Mouse (Mus musculus) heart, embryonic 16.5 days (tissue): Measurements from ENCODE around the gene Gm15319. TPM values are rescaled to one million over a fixed set of nuclear protein-coding genes. Genes with fewer than 3 reads are reported as not detected.
"Not testable (repeated sequence)": the region's sequence is repeated elsewhere in the genome, so short reads cannot be mapped to it uniquely, and the experiment has no call there.

Source experiments
- ATAC-seq: fragments of 200-750 bp; cut with Nextera tagmentation; replicated peaks from 2 replicates; pipeline ENCODE4 v1.8.0; 2017; ENCODE audit warnings: moderate number of reproducible peaks; ENCODE audit not compliant: insufficient read depth, low FRiP score; ENCODE audit errors: extremely low read depth
- H3K27ac ChIP-seq: fragments of 300-500 bp; sonication (generic); 2 replicates; pipeline ENCODE4 v1.5.1; 2014; ENCODE audit warnings: mild to moderate bottlenecking, low read length, control low read depth, moderate library complexity
- H3K27me3 ChIP-seq: fragments of 300-500 bp; sonication (generic); 2 replicates; pipeline ENCODE4 v1.6.1; 2014; ENCODE audit warnings: low read length, mixed read lengths; ENCODE audit not compliant: control insufficient read depth, insufficient read depth
- H3K36me3 ChIP-seq: fragments of 300-500 bp; sonication (generic); 2 replicates; pipeline ENCODE4 v1.6.1; 2014; ENCODE audit not compliant: control insufficient read depth, insufficient read depth
- H3K4me1 ChIP-seq: fragments of 300-500 bp; sonication (generic); 2 replicates; pipeline ENCODE4 v1.6.1; 2014; ENCODE audit warnings: low read length, mixed read lengths; ENCODE audit not compliant: control insufficient read depth, insufficient read depth
- H3K4me2 ChIP-seq: fragments of 300-500 bp; sonication (generic); 2 replicates; pipeline ENCODE4 v1.6.1; 2014; ENCODE audit warnings: low read depth, mild to moderate bottlenecking, control low read depth, low read length
- H3K4me3 ChIP-seq: fragments of 300-500 bp; sonication (generic); 2 replicates; pipeline ENCODE4 v1.5.1; 2014; ENCODE audit warnings: mild to moderate bottlenecking, control low read depth, low read length
- H3K9ac ChIP-seq: fragments of 300-500 bp; sonication (generic); 2 replicates; pipeline ENCODE4 v1.6.1; 2014; ENCODE audit warnings: low read length, control low read depth
- H3K9me3 ChIP-seq: fragments of 300-500 bp; sonication (generic); replicated peaks from 2 replicates; pipeline ENCODE4 v1.6.1; 2016; ENCODE audit warnings: low read length; ENCODE audit not compliant: control insufficient read depth
- WGBS: fragments of 180-500 bp; shearing (Covaris S2); extraction: QIAGEN DNeasy Blood & Tissue Kit; methylation state at CpG from one replicate; pipeline ENCODE4 v1.1.7; 2014; 5-methylcytosine and 5-hydroxymethylcytosine counted together
- polyA plus RNA-seq: library from polyadenylated mRNA; unstranded; fragments of >200 nt; fragmentation: Nextera tagmentation; extraction: Ambion mirVana; gene quantifications from 2 replicates; pipeline ENCODE4 v1.2.1, GENCODE M21; 2015

Gm15319 gene
- polyA plus RNA-seq, 1 experiment from 2014 or later, result not detected

DNA sequence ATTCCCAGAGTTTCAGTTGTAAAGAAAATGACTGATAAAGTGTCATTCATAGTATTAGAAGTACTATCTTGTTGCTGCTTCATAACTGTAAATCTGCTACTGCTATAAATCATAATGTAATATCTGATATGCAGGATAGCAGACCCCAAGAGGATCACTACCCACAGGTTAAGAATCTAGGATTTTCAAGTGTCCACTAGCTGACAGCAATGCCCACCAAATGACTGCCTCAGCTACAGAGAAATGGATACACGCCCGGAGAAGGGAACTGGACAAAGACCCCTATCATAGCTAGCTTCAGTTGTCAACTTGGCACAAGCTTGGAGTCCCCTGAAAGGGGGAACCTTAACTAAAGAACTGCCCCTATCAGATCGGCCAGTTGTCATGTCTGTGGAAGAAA is 18.6 kb upstream of the Gm15319 start:
- not testable (repeated sequence) for H3K9me3 ChIP-seq, H3K4me3 ChIP-seq, H3K27ac ChIP-seq, H3K4me2 ChIP-seq, H3K9ac ChIP-seq, H3K4me1 ChIP-seq, H3K36me3 ChIP-seq, H3K27me3 ChIP-seq, ATAC-seq
- WGBS, result 85% methylated on average over 2 of the region's 3 CpGs

DNA sequence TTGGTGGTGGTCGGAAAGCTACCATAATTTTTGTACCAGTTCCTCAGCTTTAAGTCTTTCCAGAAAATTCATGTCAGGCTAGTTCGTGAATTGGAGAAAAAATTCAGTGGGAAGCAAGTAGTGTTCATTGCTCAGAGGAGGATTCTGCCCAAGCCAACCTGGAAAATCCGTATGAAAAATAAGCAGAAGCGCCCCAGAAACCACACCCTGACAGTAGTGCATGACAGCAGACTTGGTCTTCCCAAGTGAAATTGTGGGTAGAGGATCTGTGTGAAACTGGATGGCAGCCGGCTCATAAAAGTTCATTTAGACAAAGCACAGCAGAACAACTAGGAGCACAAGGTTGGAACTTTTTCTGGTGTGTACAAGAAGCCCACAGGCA is 18.2 kb upstream of the Gm15319 start:
- H3K27ac ChIP-seq, H3K27me3 ChIP-seq, H3K36me3 ChIP-seq, H3K4me1 ChIP-seq, H3K4me3 ChIP-seq, H3K9ac ChIP-seq, H3K4me2 ChIP-seq, H3K9me3 ChIP-seq, ATAC-seq: not testable (repeated sequence)
- no CpG with 5 or more reads among the region's 5 CpGs for WGBS

DNA sequence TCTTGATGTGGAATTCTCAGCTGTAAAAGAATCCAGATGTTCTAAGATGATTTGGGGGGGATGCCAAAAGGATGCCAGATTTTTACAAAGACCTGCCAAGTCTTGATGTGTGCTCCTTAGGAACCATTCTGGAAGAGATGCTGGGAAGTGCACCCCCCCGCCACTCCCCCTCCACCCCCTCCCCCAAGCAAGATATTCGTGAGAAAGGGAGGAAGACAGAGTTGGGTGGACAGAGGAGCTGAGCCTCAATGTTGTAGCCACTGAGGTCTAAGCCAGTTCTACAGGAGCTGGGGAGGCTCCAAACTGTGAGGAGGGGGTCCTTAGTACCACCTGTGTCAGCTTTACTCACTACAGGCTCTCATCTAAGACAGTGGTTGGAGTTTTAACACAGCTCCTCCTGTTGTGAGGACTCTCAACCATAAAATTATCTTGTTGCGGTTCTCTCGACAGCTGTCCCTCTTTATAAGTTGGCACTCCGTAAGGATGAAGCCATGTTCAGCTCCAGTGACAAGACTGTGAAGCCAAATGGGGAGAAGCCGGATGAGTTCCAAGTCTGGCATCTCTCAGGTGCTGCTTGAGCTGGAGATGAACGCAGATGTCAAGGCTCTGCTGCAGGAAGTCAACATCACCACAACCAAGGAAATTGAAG is 17.7 kb upstream of the Gm15319 start:
- not testable (repeated sequence) for H3K4me3 ChIP-seq, H3K9ac ChIP-seq, H3K9me3 ChIP-seq, H3K36me3 ChIP-seq, H3K4me1 ChIP-seq, H3K4me2 ChIP-seq, H3K27ac ChIP-seq, H3K27me3 ChIP-seq
- WGBS, result 79% methylated on average over 7 of the region's 7 CpGs
- ATAC-seq, result peak; percentile 55

DNA sequence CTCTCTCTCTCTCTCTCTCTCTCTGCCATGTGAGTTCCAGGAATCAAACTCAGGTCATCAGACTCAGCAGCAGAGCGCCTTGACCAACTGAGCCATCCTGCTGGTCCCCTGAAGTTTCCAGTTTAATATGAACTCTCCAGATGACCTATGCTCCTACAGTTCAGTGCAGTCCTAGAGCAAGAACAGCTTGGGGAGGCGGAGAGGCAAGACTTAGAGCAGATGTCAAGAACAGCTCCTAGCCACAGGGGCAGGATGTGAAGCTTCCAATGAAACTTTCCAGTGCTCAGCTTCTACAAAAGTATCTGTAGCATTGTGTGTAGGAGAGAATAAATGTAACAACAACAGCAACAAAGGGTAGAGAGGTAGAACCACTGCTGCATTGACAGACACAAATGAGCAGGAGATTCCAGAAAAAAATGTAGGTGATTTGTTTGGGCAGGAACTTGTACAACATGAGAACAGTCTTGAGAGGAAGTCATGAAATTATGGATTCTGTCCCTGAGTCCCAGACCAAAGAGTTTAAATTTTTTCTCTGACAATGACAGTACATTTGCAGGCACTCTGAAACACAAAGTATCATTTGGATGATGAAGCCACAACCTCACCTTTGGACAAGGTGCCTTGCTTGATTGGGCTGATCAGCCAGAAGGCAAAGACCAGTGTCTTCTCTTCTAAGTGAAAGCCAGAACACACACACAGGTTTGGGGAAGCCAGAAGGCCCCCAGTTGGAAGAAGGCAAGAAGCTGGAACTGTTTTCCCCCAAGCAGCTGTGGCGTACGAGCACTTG is 16.8 kb upstream of the Gm15319 start:
- not testable (repeated sequence) for ATAC-seq, H3K27ac ChIP-seq, H3K9ac ChIP-seq, H3K4me1 ChIP-seq, H3K4me3 ChIP-seq, H3K9me3 ChIP-seq, H3K36me3 ChIP-seq, H3K4me2 ChIP-seq, H3K27me3 ChIP-seq
- no CpG with 5 or more reads among the region's 4 CpGs for WGBS

DNA sequence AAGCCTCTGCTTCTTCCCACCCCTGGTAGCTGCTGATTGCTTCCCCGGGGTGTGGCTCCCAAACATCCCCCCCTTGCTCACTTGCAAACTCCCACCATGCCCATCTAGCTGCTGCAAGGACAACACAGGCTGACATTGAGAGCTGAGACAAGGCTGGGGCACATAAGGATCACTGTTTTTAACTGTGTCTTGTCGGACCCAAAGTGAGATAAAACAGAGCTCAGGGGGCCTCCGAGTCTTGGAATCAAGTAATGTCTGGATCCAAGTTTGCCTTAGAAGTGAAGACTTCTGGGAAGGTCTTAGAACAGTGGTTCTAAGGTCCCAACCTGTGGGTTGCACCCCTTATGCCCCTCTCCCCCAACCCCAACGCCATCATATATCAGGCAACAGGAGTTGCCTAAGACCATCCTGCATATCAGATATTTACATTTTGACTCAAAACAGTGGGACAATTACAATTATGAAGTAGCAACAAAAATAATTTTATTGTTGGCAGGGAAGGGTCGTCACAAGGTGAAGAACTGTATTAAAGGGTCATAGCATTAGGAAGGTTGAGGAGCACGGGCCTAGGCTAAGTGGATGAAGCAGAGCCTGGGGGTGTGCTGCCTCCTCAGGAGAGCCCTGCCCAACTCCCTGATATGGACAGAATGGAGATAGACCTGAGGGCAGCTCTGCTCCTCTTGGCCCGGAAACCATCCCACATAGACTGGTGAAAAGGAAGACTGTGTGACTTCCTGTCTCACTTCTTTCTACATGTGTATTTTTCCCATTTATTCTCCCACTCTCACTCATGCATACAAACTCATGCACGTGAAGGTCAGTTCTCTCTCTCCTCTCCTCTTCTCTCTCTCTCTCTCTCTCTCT is 16.0 kb upstream of the Gm15319 start:
- WGBS, result 68% methylated on average over 3 of the region's 8 CpGs
- H3K4me1 ChIP-seq, H3K27me3 ChIP-seq, H3K4me3 ChIP-seq, H3K9ac ChIP-seq, H3K4me2 ChIP-seq, H3K27ac ChIP-seq, H3K36me3 ChIP-seq, H3K9me3 ChIP-seq: not testable (repeated sequence)
- peak; percentile 60 for ATAC-seq

DNA sequence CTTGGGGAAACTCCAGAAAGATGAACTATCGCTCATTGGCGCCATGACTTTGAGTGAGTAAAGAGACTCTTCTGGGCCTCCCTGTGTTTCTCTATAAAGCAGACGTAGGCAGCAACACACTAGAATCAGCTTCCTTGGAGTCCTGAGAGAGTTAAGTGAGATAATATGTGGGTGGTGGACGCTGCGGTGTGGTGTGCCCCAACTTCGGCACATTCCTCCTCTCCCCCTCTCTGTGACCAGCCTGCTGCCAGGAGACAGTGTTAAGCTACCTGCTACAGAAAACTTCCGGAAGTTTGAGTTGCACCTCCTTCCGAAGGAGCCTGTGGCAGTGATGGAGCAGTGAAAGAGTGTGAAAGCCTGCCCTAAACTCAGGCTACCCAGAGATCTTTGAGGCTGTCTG is 15.3 kb upstream of the Gm15319 start:
- not testable (repeated sequence) for H3K27me3 ChIP-seq, H3K4me1 ChIP-seq, ATAC-seq, H3K27ac ChIP-seq, H3K9ac ChIP-seq, H3K36me3 ChIP-seq, H3K4me3 ChIP-seq, H3K4me2 ChIP-seq, H3K9me3 ChIP-seq
- 68% methylated on average over 4 of the region's 8 CpGs for WGBS

DNA sequence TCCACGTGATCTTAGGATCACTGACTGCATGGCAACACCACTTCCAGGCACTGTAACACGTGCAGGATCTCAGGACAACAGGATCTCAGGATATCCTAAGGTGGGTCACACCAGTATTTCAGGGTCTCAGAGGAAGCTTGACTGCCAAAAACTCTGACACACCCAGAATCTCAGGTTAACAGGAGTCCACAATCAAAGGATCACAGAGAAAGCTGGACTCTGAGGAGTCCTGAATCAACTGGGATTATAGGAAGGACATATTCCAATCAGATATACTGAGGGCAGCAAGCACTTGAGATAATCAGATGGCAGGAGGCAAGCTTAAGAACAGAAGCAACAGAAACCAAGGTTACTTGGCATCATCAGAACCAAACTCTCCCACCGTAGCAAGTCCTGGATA is 12.7 kb upstream of the Gm15319 start:
- H3K27me3 ChIP-seq, H3K27ac ChIP-seq, H3K4me3 ChIP-seq, H3K9ac ChIP-seq, H3K4me2 ChIP-seq, ATAC-seq, H3K4me1 ChIP-seq, H3K9me3 ChIP-seq, H3K36me3 ChIP-seq: not testable (repeated sequence)
- WGBS, result no CpG with 5 or more reads among the region's 3 CpGs

DNA sequence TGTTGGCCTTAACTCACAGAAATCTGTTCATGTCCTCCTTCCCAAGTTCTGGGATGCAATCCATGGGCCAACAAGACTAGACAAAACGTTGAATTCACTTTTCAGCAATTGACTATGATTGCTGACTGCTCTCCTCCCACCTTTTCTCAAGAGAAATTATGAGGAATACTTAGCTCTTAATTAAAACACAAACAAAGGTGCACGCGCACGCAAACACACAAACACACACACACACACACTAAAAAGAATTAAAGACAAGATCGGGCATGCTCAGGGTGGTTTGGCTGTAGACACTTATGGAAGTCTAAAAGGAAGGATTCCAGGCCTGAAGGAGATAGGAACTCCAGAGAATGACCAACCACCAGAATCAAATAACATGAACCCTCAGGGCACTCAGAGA is 6.6 kb downstream of the Gm15319 start:
- WGBS, result 69% methylated on average over 5 of the region's 5 CpGs
- ATAC-seq, H3K4me1 ChIP-seq, H3K9ac ChIP-seq, H3K9me3 ChIP-seq, H3K4me3 ChIP-seq, H3K36me3 ChIP-seq, H3K27me3 ChIP-seq, H3K27ac ChIP-seq, H3K4me2 ChIP-seq: not testable (repeated sequence)

DNA sequence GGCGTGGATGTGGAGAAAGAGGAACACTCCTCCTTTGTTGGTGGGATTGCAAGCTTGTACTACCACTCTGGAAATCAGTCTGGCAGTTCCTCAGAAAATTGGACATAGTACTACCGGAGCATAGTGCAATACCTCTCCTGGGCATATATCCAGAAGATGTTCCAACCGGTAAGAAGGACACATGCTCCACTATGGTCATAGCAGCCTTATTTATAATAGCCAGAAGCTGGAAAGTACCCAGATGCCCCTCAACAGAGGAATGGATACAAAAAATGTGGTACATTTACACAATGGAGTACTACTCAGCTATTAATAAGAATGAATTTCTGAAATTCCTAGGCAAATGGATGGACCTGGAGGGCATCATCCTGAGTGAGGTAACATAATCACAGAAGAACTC is 9.4 kb downstream of the Gm15319 start:
- H3K4me3 ChIP-seq, H3K4me1 ChIP-seq, H3K27ac ChIP-seq, H3K4me2 ChIP-seq, H3K27me3 ChIP-seq, ATAC-seq, H3K9ac ChIP-seq, H3K36me3 ChIP-seq, H3K9me3 ChIP-seq: not testable (repeated sequence)
- 89% methylated on average over 1 of the region's 3 CpGs for WGBS
